Mouse (Mus musculus) midbrain, embryonic 11.5 days (tissue): Measurements from ENCODE around the gene Uba6. TPM values are rescaled to one million over a fixed set of nuclear protein-coding genes. Genes with fewer than 3 reads are reported as not detected.
A peak's percentile ranks its signal among the peaks of the same experiment; 100 is the strongest.

ENCODE experiments used
- ATAC-seq: fragments of 200-750 bp; cut with Nextera tagmentation; 2 replicates; pipeline ENCODE4 v1.8.0; 2017; ENCODE audit warnings: moderate TSS enrichment, moderate library complexity; ENCODE audit not compliant: low FRiP score
- DNase-seq: peaks from one replicate; pipeline ENCODE4 v3.0.0; 2015; ENCODE audit warnings: low spot score; ENCODE audit errors: missing footprints
- H3K27ac ChIP-seq: fragments of 300-500 bp; sonication (generic); 2 replicates; pipeline ENCODE4 v1.5.1; 2014; ENCODE audit warnings: low read depth, low read length
- H3K27me3 ChIP-seq: fragments of 300-500 bp; sonication (generic); 2 replicates; pipeline ENCODE4 v1.6.1; 2014; ENCODE audit warnings: mild to moderate bottlenecking, low read length, moderate library complexity, mixed read lengths; ENCODE audit not compliant: control insufficient read depth, insufficient read depth
- H3K36me3 ChIP-seq: fragments of 300-500 bp; sonication (generic); 2 replicates; pipeline ENCODE4 v1.6.1; 2014; ENCODE audit warnings: mild to moderate bottlenecking, low read length, moderate library complexity, mixed read lengths; ENCODE audit not compliant: control insufficient read depth, insufficient read depth
- H3K4me1 ChIP-seq: fragments of 300-500 bp; sonication (generic); 2 replicates; pipeline ENCODE4 v1.6.1; 2014; ENCODE audit warnings: low read length; ENCODE audit not compliant: control insufficient read depth, insufficient read depth
- H3K4me2 ChIP-seq: fragments of 300-500 bp; sonication (generic); 2 replicates; pipeline ENCODE4 v1.6.1; 2014; ENCODE audit warnings: mild to moderate bottlenecking, moderate library complexity
- H3K4me3 ChIP-seq: fragments of 300-500 bp; sonication (generic); 2 replicates; pipeline ENCODE4 v1.5.1; 2014; ENCODE audit warnings: low read depth, low read length
- H3K9ac ChIP-seq: fragments of 300-500 bp; sonication (generic); 2 replicates; pipeline ENCODE4 v1.6.1; 2014; ENCODE audit warnings: low read length
- H3K9me3 ChIP-seq: fragments of 300-500 bp; sonication (generic); 2 replicates; pipeline ENCODE4 v1.6.1; 2016; ENCODE audit warnings: low read length; ENCODE audit not compliant: control insufficient read depth
- WGBS: fragments of 180-500 bp; shearing (Covaris S2); extraction: QIAGEN DNeasy Blood & Tissue Kit; methylation state at CpG from one replicate; pipeline ENCODE4 v1.1.7; 2014; 5-methylcytosine and 5-hydroxymethylcytosine counted together
- polyA plus RNA-seq: library from polyadenylated mRNA; unstranded; fragments of >200 nt; fragmentation: Nextera tagmentation; extraction: Ambion mirVana; gene quantifications from 2 replicates; pipeline ENCODE4 v1.2.1, GENCODE M21; 2014

Uba6 gene
- polyA plus RNA-seq, 1 experiment from 2014 or later = 26.9 TPM

DNA sequence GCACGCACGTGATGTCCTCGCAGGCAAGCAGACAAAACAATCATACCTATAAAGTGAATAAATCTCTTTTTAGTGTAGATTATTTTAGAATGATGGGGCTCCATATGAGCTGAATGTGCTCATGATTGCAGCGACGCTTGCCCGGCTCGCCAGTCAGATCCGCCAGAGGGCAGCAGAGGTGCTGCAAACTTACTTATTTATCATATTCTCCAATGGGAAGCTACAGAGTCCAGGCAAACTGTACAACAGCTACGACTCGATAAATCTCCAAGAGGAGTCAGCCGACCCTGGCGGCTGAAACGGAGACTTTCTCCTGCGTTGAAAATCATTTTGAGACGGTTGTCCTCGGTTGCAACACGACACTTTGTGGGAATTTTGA lies 106.1 kb downstream of the Uba6 start:
- Histone ChIP-seq H3K4me1 (peaks cover 6% of the 10 kb centered on the region; the same call in 1 of the 2 replicates), H3K36me3 (no peaks in the 10 kb centered on the region), H3K4me3 (peak overlapping the region; percentile 77), H3K4me2 (peak overlapping the region; percentile 49), H3K27me3 (no peaks in the 10 kb centered on the region), H3K27ac (no peak overlapping the region), H3K9ac (peak overlapping the region; percentile 42), H3K9me3 (no peaks in the 10 kb centered on the region)
- ATAC-seq (peak; percentile 43), DNase-seq (peak; percentile 99)
- WGBS = 3% methylated on average over 17 of the region's 17 CpGs

DNA sequence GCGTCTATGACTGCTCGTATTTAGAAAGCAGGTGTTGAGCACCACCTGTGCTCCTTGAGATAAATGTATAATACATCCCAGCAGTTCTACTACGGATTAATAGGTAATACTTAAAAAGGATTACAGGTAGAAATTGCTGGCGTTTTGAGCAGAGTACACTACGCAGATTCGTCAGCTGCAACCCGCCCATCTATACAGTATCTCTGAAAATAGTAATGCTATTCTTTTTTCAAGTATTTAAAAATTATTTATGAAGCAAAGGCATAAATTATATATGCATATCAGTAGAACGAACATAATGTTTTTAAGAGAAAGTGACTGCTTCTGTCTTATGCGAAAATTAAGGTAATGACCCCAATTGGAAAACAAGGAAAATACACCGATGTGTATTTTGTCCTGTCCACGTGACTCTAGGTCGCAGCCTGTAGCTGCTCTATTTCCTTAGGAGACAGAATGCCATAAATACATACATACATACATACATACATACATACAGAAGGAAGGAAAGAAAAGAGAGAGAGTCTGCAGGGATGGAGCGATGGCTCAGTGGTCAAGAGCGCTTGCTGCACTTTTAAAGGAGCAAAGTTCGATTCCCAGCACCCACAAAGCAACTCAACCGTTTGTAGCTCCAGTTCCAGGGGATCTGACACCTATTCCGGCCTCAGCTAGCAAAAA lies 106.6 kb downstream of the Uba6 start:
- H3K36me3 ChIP-seq = no peaks in the 10 kb centered on the region
- H3K4me3 ChIP-seq = peak overlapping the region; percentile 77
- peak; percentile 75 for ATAC-seq
- 1% methylated on average over 17 of the region's 17 CpGs for WGBS
- DNase-seq = no peak
- no peaks in the 10 kb centered on the region for H3K9me3 ChIP-seq
- H3K27ac ChIP-seq = peak overlapping the region; percentile 30; the same call in 1 of the 2 replicates
- H3K4me2 ChIP-seq = peak overlapping the region; percentile 49
- H3K27me3 ChIP-seq = no peaks in the 10 kb centered on the region
- H3K9ac ChIP-seq = peak overlapping the region; percentile 42
- H3K4me1 ChIP-seq = peaks cover 6% of the 10 kb centered on the region; the same call in 1 of the 2 replicates

DNA sequence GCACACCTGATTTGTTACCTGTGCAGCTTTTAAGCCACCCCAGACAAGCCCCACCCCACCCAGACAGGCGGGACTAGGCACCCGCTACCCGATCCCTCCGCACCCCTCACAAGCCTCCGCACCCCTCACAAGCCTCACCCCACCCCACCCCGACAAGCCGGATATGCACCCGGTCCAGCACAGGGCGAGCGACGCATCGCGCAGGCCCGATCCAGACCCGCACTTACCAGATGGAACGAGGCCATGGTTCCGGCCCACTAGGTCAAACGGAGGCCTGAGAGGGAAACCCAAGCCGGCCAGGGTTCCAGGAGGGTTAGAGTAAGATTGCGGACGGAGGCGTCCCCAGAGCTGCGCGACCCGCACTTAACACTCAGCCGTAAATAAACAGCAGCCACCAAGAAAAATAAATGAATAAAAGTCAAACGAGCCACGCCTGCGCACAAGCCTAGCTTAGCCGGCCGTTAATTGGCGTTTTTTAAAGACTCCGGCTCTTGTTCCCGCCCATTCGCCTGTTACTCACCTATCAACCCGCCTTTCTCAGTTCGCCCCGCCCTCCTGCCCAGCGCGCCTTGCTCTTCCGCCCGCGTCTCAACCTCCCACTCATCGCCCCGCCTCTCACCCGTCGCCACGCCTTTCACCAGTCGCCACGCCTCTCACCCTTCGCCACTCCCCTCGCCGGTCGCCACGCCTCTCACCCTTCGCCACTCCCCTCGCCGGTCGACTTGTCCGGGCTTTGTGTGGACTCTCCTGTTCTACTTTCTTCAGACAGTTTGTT lies 107.3 kb downstream of the Uba6 start, which contains the start of gene Cenpc1:
Cenpc1 (minus strand) TSS at position 483 of the 775 bp plus-strand sequence.
- under 1% methylated on average over 60 of the region's 60 CpGs for WGBS
- peak; percentile 96 for ATAC-seq
- no peaks in the 10 kb centered on the region for H3K36me3 ChIP-seq
- no peaks in the 10 kb centered on the region for H3K27me3 ChIP-seq
- H3K4me3 ChIP-seq = peak within 1 kb of the TSS; percentile 77
- DNase-seq = peak; percentile 99
- peak within 1 kb of the TSS; percentile 65 for H3K27ac ChIP-seq
- peak within 1 kb of the TSS; percentile 75 for H3K9ac ChIP-seq
- peak within 1 kb of the TSS; percentile 49 for H3K4me2 ChIP-seq
- H3K9me3 ChIP-seq = no peaks in the 10 kb centered on the region
- peaks cover 6% of the 10 kb centered on the region; the same call in 1 of the 2 replicates for H3K4me1 ChIP-seq

DNA sequence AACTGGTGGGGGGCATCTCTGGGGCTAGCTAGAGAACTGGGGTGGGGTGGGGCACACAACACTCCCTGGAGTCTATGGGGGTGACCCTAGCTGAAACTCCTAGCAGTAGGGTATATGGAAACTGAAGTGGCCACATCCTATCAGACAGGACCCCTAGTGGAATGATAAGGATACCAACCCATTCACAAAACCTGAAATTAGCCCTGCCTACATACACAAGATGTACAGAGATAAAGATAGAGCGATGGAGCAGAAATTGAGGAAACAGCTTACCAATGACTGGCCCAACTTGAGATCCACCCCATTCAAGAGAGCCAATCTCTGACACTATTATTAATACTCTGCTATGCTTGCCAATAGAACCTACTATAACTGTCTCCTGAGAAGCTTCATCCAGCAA lies 109.1 kb downstream of the Uba6 start:
- 100% methylated on average over 1 of the region's 1 CpGs for WGBS
- DNase-seq = no peak
- no peak overlapping the region; the same call in 1 of the 2 replicates for H3K4me2 ChIP-seq
- H3K9ac ChIP-seq = no peak overlapping the region
- H3K9me3 ChIP-seq = no peaks in the 10 kb centered on the region
- no peak overlapping the region for H3K27ac ChIP-seq
- H3K4me1 ChIP-seq = peaks cover 6% of the 10 kb centered on the region; the same call in 1 of the 2 replicates
- no peaks in the 10 kb centered on the region for H3K36me3 ChIP-seq
- no peak overlapping the region; the same call in 1 of the 2 replicates for H3K4me3 ChIP-seq
- ATAC-seq = no peak
- no peaks in the 10 kb centered on the region for H3K27me3 ChIP-seq

Other genes with a start within 250 kb of the Uba6 start
- gene Cenpc1, start 107.2 kb downstream of the Uba6 start, polyA plus RNA-seq = 47.6 and 60.3 TPM in 2 replicates
- 0.10 and 0.15 TPM in 2 replicates for gene Stap1, start 101.1 kb downstream of the Uba6 start, polyA plus RNA-seq
- not detected in 2 replicates for gene Gnrhr, start 25.1 kb upstream of the Uba6 start, polyA plus RNA-seq
- not detected in 2 replicates for gene Tmprss11c, start 116.5 kb upstream of the Uba6 start, polyA plus RNA-seq
- not detected in 2 replicates for gene Tmprss11d, start 200.6 kb upstream of the Uba6 start, polyA plus RNA-seq